Mouse (Mus musculus): ENCODE results near the gene Ugt1a6a.

DNA sequence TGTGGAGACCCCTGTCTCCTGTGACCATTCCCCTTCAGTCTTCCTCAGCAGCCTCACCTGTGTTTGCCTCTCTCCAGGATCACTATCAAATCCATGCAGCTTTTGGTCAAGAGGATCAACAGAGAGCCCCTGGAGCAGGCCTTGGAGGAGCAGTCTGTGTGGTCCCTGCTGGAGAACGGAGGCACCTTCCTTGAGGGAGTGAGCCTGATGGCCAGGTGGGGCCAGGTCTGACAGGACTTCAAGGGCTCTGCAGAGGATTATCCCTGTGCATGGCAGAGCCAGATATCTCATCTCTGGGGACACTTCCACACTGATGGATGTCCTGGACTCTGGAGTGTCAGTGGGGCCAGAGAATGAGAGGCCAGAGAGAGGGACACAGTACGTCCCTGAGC lies 120.9 kb downstream of the Ugt1a6a start:
- no peak for TF ChIP-seq FOSL1 (IDR thresholded peaks at IDR 0.05; ENCODE audit: insufficient read depth, low read length, poor library complexity, severe bottlenecking)
- no peak for TF ChIP-seq CTCF (IDR thresholded peaks at IDR 0.05; ENCODE audit: control insufficient read depth, insufficient read depth, insufficient read length)
- TF ChIP-seq MYOG (IDR thresholded peaks at IDR 0.05; ENCODE audit: control insufficient read depth, extremely low read depth, insufficient read length), result no peak
- TF ChIP-seq USF1 (IDR thresholded peaks at IDR 0.05; ENCODE audit: low read depth), result no peak
- TF ChIP-seq MYOD1 (IDR thresholded peaks at IDR 0.05; ENCODE audit: control insufficient read depth, insufficient read length, low read depth), result no peak
- TF ChIP-seq CEBPB (IDR thresholded peaks at IDR 0.05; ENCODE audit: low read depth), result no peak
- no peak for TF ChIP-seq MAX (IDR thresholded peaks at IDR 0.05)
